In the genomic region with DNA sequence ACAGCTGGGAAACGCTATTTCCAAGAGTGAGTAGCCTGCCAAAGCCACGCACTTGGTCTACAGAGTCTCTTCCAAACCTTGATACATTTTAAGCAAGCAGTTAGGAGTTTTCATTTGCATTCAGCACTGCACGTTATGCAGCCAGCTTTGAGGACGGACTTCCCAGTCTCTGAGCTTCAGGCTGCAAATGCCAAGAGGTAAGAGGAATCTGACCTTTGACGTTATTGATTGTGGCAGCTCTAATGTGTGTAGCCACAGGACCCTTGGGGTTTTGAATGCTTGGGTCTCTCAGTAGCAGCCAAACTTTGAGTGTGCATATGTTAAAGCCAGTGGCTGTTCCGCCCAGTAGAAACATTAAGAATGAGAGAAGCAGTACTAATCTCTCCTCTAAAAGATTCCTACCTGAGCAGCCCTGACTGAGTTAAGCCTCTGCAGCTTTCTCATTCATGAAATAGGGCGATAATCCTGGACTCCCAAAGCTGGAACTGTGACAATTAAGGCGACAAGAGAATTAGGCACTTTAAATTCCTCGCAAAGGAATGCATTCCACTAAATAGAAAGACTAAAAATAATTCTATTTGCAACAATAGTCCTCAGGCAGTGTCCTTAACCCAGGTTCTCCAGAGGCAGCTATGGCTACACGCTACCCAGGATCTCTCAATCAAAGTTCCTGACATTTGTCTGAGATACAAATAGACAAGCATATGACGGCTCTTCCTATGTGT, we compare ENCODE assay signal across 15 mouse cellular contexts. TPM values are rescaled to one million over a fixed set of nuclear protein-coding genes. Genes with fewer than 3 reads are reported as not detected.
DNase-seq lines count a peak whose midpoint lies in the region; ATAC-seq and TF ChIP-seq lines count a peak whose summit lies in the region.
"Had no signal": no experiment of that assay in that cellular context is flagged by ENCODE, and none has a peak within 500 bp of the region (broad histone marks: within the 10 kb centered on the region; RNA-seq: fewer than 3 reads in every experiment).

No protein-coding gene starts in this region.

- H3K4me2 ChIP-seq in heart, embryonic 11.5 days = peak overlapping the region; percentile 9; the same call in 1 of the 2 replicates
- H3K4me2 ChIP-seq in heart, embryonic 16.5 days (ENCODE audit: low read depth, low read length) = peak overlapping the region; percentile 33
- H3K4me2 ChIP-seq: liver, embryonic 11.5 days; lung, embryonic 15.5 days had no signal

- H3K27ac ChIP-seq in heart, embryonic 11.5 days (ENCODE audit: low read depth, low read length) = peak overlapping the region; percentile 51; the same call in 1 of the 2 replicates
- peak overlapping the region; percentile 59 for H3K27ac ChIP-seq in heart, embryonic 16.5 days (ENCODE audit: low read length)
- H3K27ac ChIP-seq in kidney, adult 2 months (ENCODE audit: insufficient read depth, low read depth, low read length) = no peak overlapping the region
- H3K27ac ChIP-seq: lung, embryonic 15.5 days had no signal

- TF ChIP-seq CTCF in brain, embryonic 14.5 days (IDR thresholded peaks at IDR 0.05; ENCODE audit: borderline replicate concordance, extremely low read depth, insufficient read depth, insufficient read length) = no peak
- no peak for TF ChIP-seq CTCF in kidney, adult 2 months (conservative IDR thresholded peaks at IDR 0.05; ENCODE audit: insufficient read depth, insufficient read length, low read depth, low read length)

- intact Hi-C loops in heart, postnatal 25 days (cut with DNase I) = no loop called here

- TF ChIP-seq POLR2A in brain, embryonic 14.5 days (IDR thresholded peaks at IDR 0.05; ENCODE audit: borderline replicate concordance, extremely low read depth, insufficient read depth, insufficient read length, poor library complexity, severe bottlenecking) = no peak
- no peak for TF ChIP-seq POLR2A in kidney, adult 2 months (IDR thresholded peaks at IDR 0.05; ENCODE audit: low read depth, low read length)

- no peaks in the 10 kb centered on the region for H3K9me3 ChIP-seq in heart, embryonic 11.5 days (replicated peaks; ENCODE audit: control insufficient read depth, low read length)
- no peaks in the 10 kb centered on the region for H3K9me3 ChIP-seq in heart, embryonic 16.5 days (replicated peaks; ENCODE audit: control insufficient read depth, low read length)
- H3K9me3 ChIP-seq: lung, embryonic 15.5 days had no signal

- no peak for DNase-seq in heart, postnatal 25 days (ENCODE audit: low spot score)
- DNase-seq in 3T3-L1 (ENCODE audit: low read depth, low spot score) = peak; percentile 5
- DNase-seq in brain, embryonic 14.5 days (ENCODE audit: low read depth) = peak; percentile 46
- no peak for DNase-seq in kidney, adult 2 months
- no peak for DNase-seq in right cerebral cortex, postnatal 25 days
- DNase-seq in spleen, postnatal 4 days (ENCODE audit: low spot score in 2 of 2) = no peak
- DNase-seq: adrenal gland, postnatal 10 days; cerebellum, adult 9-10 months; kidney, postnatal 10 days; layer of hippocampus, adult 9-11 months; right cerebral cortex, postnatal 14 days had no signal

- no peaks in the 10 kb centered on the region for H3K27me3 ChIP-seq in heart, embryonic 11.5 days (ENCODE audit: control insufficient read depth, insufficient read depth, low read length)
- H3K27me3 ChIP-seq in heart, embryonic 16.5 days (ENCODE audit: control insufficient read depth, insufficient read depth, low read length) = no peaks in the 10 kb centered on the region
- no peaks in the 10 kb centered on the region for H3K27me3 ChIP-seq in kidney, adult 2 months (replicated peaks; ENCODE audit: control insufficient read depth, insufficient read depth, low read length)
- H3K27me3 ChIP-seq: lung, embryonic 15.5 days had no signal

- 46% methylated on average over 11 of the region's 11 CpGs for WGBS in heart, embryonic 11.5 days (ENCODE audit: insufficient replicate concordance)
- 38% methylated on average over 11 of the region's 11 CpGs for WGBS in heart, embryonic 16.5 days
- WGBS in kidney, adult 2 months = 57% methylated on average over 11 of the region's 11 CpGs

- H3K4me1 ChIP-seq in heart, embryonic 11.5 days (ENCODE audit: control insufficient read depth, insufficient read depth, low read length) = peaks cover 19% of the 10 kb centered on the region
- H3K4me1 ChIP-seq in heart, embryonic 16.5 days (ENCODE audit: control insufficient read depth, insufficient read depth, low read length) = peaks cover 41% of the 10 kb centered on the region
- H3K4me1 ChIP-seq in kidney, adult 2 months (ENCODE audit: control insufficient read depth, insufficient read depth, low read length) = peaks cover 9% of the 10 kb centered on the region; the same call in 1 of the 2 replicates

- H3K9ac ChIP-seq in heart, embryonic 11.5 days (ENCODE audit: low read depth, low read length) = no peak overlapping the region
- H3K9ac ChIP-seq in heart, embryonic 16.5 days (ENCODE audit: low read length) = peak overlapping the region; percentile 21; the same call in 1 of the 2 replicates
- H3K9ac ChIP-seq: lung, embryonic 15.5 days had no signal

- no peaks in the 10 kb centered on the region for H3K36me3 ChIP-seq in heart, embryonic 11.5 days (ENCODE audit: control insufficient read depth, insufficient read depth, low read length)
- H3K36me3 ChIP-seq in heart, embryonic 16.5 days (ENCODE audit: control insufficient read depth, insufficient read depth) = no peaks in the 10 kb centered on the region
- H3K36me3 ChIP-seq in kidney, adult 2 months (ENCODE audit: control insufficient read depth, insufficient read depth, low read length) = no peaks in the 10 kb centered on the region
- H3K36me3 ChIP-seq: lung, embryonic 15.5 days had no signal

- ATAC-seq in heart, embryonic 11.5 days (replicated peaks; ENCODE audit: insufficient number of reproducible peaks, low FRiP score, low TSS enrichment) = no peak
- ATAC-seq in heart, embryonic 16.5 days (replicated peaks; ENCODE audit: extremely low read depth, insufficient read depth, low FRiP score) = peak; percentile 24; the same call in 1 of the 2 replicates

- no peak overlapping the region for H3K4me3 ChIP-seq in heart, embryonic 11.5 days (ENCODE audit: low read depth, low read length)
- no peak overlapping the region for H3K4me3 ChIP-seq in heart, embryonic 16.5 days (ENCODE audit: low read length)
- no peak overlapping the region for H3K4me3 ChIP-seq in kidney, adult 2 months (ENCODE audit: insufficient read depth, low read depth, low read length)
- H3K4me3 ChIP-seq: lung, embryonic 15.5 days had no signal

RNA-seq across cellular contexts. Expression of gene Krr1, which starts 39.7 kb away (rescaled TPM):
- 35.4 and 35.6 TPM in 2 replicates for polyA plus RNA-seq in heart, embryonic 11.5 days (2014; fragmentation: Nextera tagmentation; extraction: Ambion mirVana)
- 10 to 100 TPM; 24.0 to 26.8 TPM for total RNA-seq in heart, postnatal 25 days (2021)
- polyA plus RNA-seq in brain, embryonic 14.5 days (2012; rRNA removed) = 24.9 and 29.9 TPM in 2 replicates
- polyA plus RNA-seq in heart, embryonic 16.5 days (2015; fragmentation: Nextera tagmentation; extraction: Ambion mirVana) = 24.5 and 29.7 TPM in 2 replicates
- polyA plus RNA-seq in kidney, adult 2 months (2012; rRNA removed) = 7.8 and 8.5 TPM in 2 replicates

Comparison
In these comparisons a context has a peak if more than half of its experiments do, and no peak if none do; other contexts are left out.
1. DNase-seq: peak in 3T3-L1 (single experiment) and brain, embryonic 14.5 days (single experiment); none in heart, postnatal 25 days (single experiment), kidney, adult 2 months (single experiment), right cerebral cortex, postnatal 25 days (single experiment) and spleen, postnatal 4 days (0 of 2).